Mouse (Mus musculus) testis, adult 2 months (tissue): ENCODE data around the gene Sap30l. TPM values are rescaled to one million over a fixed set of nuclear protein-coding genes. Genes with fewer than 3 reads are reported as not detected.

Experiments used
- H3K27ac ChIP-seq: fragments of 200-500 bp; 2 replicates; pipeline ENCODE4 v1.5.1; 2012; ENCODE audit warnings: low read depth, low read length; ENCODE audit not compliant: control insufficient read depth, insufficient read depth
- H3K27me3 ChIP-seq: fragments of 200-500 bp; 2 replicates; pipeline ENCODE4 v1.6.1; 2012; ENCODE audit warnings: mild to moderate bottlenecking, low read length, moderate library complexity; ENCODE audit not compliant: control insufficient read depth, insufficient read depth
- H3K36me3 ChIP-seq: fragments of 200-500 bp; 2 replicates; pipeline ENCODE4 v1.6.1; 2012; ENCODE audit warnings: mild to moderate bottlenecking, low read length; ENCODE audit not compliant: control insufficient read depth, insufficient read depth
- H3K4me1 ChIP-seq: fragments of 200-500 bp; 2 replicates; pipeline ENCODE4 v1.6.1; 2012; ENCODE audit warnings: low read length; ENCODE audit not compliant: control insufficient read depth, insufficient read depth
- H3K4me3 ChIP-seq: fragments of 200-500 bp; 2 replicates; pipeline ENCODE4 v1.5.1; 2012; ENCODE audit warnings: low read depth, mild to moderate bottlenecking, low read length, moderate library complexity, mixed read lengths; ENCODE audit not compliant: control insufficient read depth
- CTCF ChIP-seq: fragments of 200-500 bp; IDR thresholded peaks from 2 replicates; pipeline ENCODE4 v1.5.1; 2012; ENCODE audit warnings: low read depth, mild to moderate bottlenecking, inconsistent platforms, low read length, moderate library complexity; ENCODE audit not compliant: control insufficient read depth, insufficient read depth, insufficient replicate concordance
- POLR2A ChIP-seq: fragments of 200-500 bp; IDR thresholded peaks from 2 replicates; pipeline ENCODE4 v1.6.1; 2012; ENCODE audit warnings: low read depth, mild to moderate bottlenecking, inconsistent platforms, low read length, moderate library complexity; ENCODE audit not compliant: control insufficient read depth
- polyA plus RNA-seq: library from polyadenylated mRNA; depleted of rRNA; stranded (reverse); fragments of >200 nt; gene quantifications from 2 replicates; pipeline ENCODE4 v1.2.3, GENCODE M21; 2012

The Sap30l gene
- polyA plus RNA-seq, 1 experiment, result 3.1 TPM

GRCm38 (mm10) chr11:57779824-57780223, 21.6 kb upstream of the Sap30l start:
- no peaks in the 10 kb centered on the region for H3K36me3 ChIP-seq
- no peak overlapping the region for H3K4me3 ChIP-seq
- TF ChIP-seq CTCF, result no peak
- no peak for TF ChIP-seq POLR2A
- H3K27me3 ChIP-seq, result no peaks in the 10 kb centered on the region
- H3K27ac ChIP-seq, result no peak overlapping the region
- no peaks in the 10 kb centered on the region; the same call in 1 of the 2 replicates for H3K4me1 ChIP-seq

DNA sequence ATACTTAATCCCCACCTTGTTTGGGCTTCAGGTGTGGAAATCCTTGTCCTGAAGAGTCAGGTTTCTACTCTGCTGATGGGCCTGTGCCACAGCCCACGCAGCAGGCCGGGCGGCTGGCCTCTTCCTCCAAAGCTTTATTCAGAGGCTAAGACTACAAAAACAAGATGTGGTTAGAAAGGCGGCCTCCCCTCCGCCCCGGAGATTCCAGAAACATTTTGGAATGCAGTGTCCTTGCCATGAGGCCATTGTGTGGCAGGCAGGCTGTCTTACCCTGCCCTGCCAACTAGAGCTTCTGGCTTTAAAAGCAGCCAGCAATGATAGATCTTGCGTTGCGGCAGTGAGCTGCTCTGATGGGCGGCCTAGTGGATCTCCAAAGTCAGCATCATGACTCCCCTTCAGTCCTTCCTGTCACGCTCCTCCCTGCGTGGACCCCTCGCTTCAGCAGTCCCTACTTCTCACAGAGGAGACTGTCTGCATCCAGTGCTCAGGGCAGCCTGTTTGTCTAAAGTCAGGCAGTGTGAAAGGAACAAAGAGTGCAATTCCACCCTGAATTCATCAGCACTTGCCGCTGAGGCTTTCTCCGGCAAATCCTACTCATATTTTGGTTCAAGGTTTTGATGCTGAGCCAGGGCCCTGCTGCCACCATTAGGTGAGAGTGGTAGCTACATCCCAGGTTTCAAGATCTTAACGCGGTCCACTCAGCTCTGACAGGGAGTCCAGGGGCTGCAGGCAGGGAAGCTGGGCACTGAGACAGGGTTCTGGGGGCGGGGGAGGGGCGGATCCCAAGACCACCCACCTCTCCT, 14.6 kb upstream of the Sap30l start:
- no peak for TF ChIP-seq POLR2A
- TF ChIP-seq CTCF, result no peak
- Histone ChIP-seq H3K36me3 (no peaks in the 10 kb centered on the region), H3K27ac (no peak overlapping the region), H3K4me1 (peaks cover 9% of the 10 kb centered on the region), H3K27me3 (no peaks in the 10 kb centered on the region), H3K4me3 (no peak overlapping the region)

DNA sequence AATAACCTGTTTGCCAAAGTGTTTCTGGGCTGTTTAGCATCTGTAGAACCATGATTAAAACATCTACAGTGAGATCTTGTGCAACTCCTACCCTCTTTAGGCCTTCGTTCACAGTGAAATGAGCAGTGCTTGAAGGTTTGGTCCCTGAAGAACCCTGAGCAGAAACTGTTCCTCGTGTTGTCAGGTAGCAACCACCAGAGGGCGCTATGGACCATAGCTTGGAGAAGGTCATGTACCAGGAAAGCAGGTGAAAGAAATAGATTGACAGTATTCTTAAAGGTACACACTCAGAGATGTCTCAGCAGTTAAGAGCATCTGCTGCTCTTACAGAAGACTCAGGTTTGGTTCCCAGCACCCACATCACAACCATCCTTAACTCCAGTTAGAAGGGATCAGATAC, 13.5 kb upstream of the Sap30l start:
- Histone ChIP-seq H3K36me3 (no peaks in the 10 kb centered on the region), H3K4me3 (no peak overlapping the region), H3K4me1 (peaks cover 9% of the 10 kb centered on the region), H3K27ac (no peak overlapping the region), H3K27me3 (no peaks in the 10 kb centered on the region)
- TF ChIP-seq CTCF (peak; percentile 71), POLR2A (no peak)

- no peaks in the 10 kb centered on the region for H3K27me3 ChIP-seq
- no peak overlapping the region for H3K4me3 ChIP-seq
- TF ChIP-seq POLR2A, result no peak
- no peaks in the 10 kb centered on the region for H3K36me3 ChIP-seq
- no peak overlapping the region for H3K27ac ChIP-seq
- H3K4me1 ChIP-seq, result peaks cover 9% of the 10 kb centered on the region
These were observed 10.4 kb upstream of the Sap30l start for GRCm38 (mm10) chr11:57790866-57791535.

DNA sequence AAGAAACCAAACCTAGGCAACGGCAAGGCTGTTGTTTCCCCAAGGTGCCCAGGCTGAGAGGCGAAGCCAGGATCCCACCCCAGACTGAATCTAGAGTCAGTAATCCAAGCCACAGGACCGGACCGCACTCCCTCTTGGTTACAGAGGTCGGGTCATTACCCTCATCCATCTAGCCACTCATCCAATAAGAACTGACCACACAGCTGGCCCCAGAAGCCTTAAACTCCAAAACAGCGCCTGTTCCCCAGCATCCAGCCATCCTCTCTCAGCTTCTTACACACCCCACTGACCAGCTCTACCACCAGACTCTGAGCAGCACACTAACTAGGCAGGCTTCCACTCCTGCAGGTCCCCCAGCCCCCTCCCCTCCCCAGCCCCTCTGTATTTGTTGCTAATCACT, 6.4 kb upstream of the Sap30l start:
- Histone ChIP-seq H3K27ac (no peak overlapping the region), H3K36me3 (no peaks in the 10 kb centered on the region), H3K27me3 (no peaks in the 10 kb centered on the region), H3K4me3 (no peak overlapping the region), H3K4me1 (no peaks in the 10 kb centered on the region)
- TF ChIP-seq POLR2A, result no peak
- no peak for TF ChIP-seq CTCF

DNA sequence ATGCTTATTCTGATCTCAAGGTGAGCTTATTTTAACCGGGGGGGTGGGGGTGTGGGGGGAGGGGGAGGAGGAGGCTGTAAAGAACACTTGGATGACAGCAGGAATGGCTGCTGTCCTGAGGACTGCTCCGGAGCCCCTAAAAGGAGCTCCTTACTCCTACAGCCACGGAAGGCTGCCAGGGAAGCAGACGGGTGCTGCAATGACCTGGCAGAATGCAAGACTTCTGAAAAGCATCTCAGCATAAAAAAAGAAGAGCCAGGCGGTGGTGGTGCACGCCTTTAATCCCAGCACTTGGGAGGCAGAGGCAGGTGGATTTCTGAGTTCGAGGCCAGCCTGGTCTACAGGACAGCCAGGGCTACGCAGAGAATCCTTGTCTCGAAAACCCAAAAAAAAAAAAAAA, 3.6 kb upstream of the Sap30l start:
- TF ChIP-seq CTCF (no peak), POLR2A (no peak)
- no peak overlapping the region for H3K4me3 ChIP-seq
- H3K27ac ChIP-seq, result no peak overlapping the region
- H3K27me3 ChIP-seq, result no peaks in the 10 kb centered on the region
- H3K36me3 ChIP-seq, result no peaks in the 10 kb centered on the region
- peaks cover 14% of the 10 kb centered on the region for H3K4me1 ChIP-seq

DNA sequence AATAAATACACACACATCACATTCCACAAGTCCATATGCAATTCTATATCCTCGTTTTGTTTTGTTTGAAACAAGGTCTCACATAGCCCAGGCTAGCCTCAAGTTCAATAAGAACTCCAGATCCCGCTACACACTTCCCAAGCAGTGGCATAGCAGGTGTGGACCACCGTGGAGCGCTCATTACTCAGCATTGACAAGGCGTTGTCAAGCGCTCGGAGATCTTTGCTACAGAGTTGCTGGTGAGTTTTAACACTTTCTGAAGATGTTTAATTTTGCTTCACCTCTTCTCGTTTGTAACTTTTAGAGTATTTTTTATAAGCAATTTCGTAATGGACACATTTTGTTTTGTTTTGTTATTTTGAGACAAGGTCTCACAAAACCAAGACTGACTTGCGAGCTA, 2.0 kb upstream of the Sap30l start:
- TF ChIP-seq POLR2A (no peak), CTCF (no peak)
- Histone ChIP-seq H3K36me3 (no peaks in the 10 kb centered on the region), H3K4me1 (peaks cover 14% of the 10 kb centered on the region), H3K27ac (no peak overlapping the region), H3K4me3 (no peak overlapping the region), H3K27me3 (no peaks in the 10 kb centered on the region)
